Mouse (Mus musculus) embryonic facial prominence, embryonic 11.5 days (tissue): ENCODE measurements around the gene Pibf1. TPM values are rescaled to one million over a fixed set of nuclear protein-coding genes. Genes with fewer than 3 reads are reported as not detected.

ENCODE experiments used
- ATAC-seq: fragments of 200-750 bp; cut with Nextera tagmentation; replicated peaks from 2 replicates; pipeline ENCODE4 v1.8.0; 2017; ENCODE audit warnings: low read depth; ENCODE audit not compliant: insufficient number of reproducible peaks, low FRiP score, low TSS enrichment
- DNase-seq: peaks from one replicate; pipeline ENCODE4 v3.0.0-alpha.2; 2015; ENCODE audit warnings: low spot score
- H3K27ac ChIP-seq: fragments of 300-500 bp; sonication (generic); replicated peaks from 2 replicates; pipeline ENCODE4 v1.5.1; 2014; ENCODE audit warnings: mild to moderate bottlenecking, low read depth, low read length, control low read depth
- H3K27me3 ChIP-seq: fragments of 300-500 bp; sonication (generic); 2 replicates; pipeline ENCODE4 v1.6.1; 2014; ENCODE audit warnings: mild to moderate bottlenecking, low read length, moderate library complexity, mixed read lengths; ENCODE audit not compliant: control insufficient read depth, insufficient read depth
- H3K36me3 ChIP-seq: fragments of 300-500 bp; sonication (generic); replicated peaks from 2 replicates; pipeline ENCODE4 v1.6.1; 2014; ENCODE audit warnings: low read depth, mild to moderate bottlenecking, low read length, moderate library complexity, mixed read lengths; ENCODE audit not compliant: control insufficient read depth, insufficient read depth
- H3K4me1 ChIP-seq: fragments of 300-500 bp; sonication (generic); 2 replicates; pipeline ENCODE4 v1.6.1; 2014; ENCODE audit warnings: low read length, mixed read lengths; ENCODE audit not compliant: control insufficient read depth, insufficient read depth
- H3K4me2 ChIP-seq: fragments of 300-500 bp; sonication (generic); 2 replicates; pipeline ENCODE4 v1.6.1; 2014; ENCODE audit warnings: low read depth, mild to moderate bottlenecking, control low read depth, low read length, moderate library complexity
- H3K4me3 ChIP-seq: fragments of 300-500 bp; sonication (generic); 2 replicates; pipeline ENCODE4 v1.5.1; 2014; ENCODE audit warnings: low read depth, low read length, control low read depth
- H3K9ac ChIP-seq: fragments of 300-500 bp; sonication (generic); replicated peaks from 2 replicates; pipeline ENCODE4 v1.6.1; 2014; ENCODE audit warnings: mild to moderate bottlenecking, control low read depth, low read length
- H3K9me3 ChIP-seq: fragments of 300-500 bp; sonication (generic); replicated peaks from 2 replicates; pipeline ENCODE4 v1.6.1; 2016; ENCODE audit warnings: mild to moderate bottlenecking, low read length, inconsistent platforms, mixed read lengths; ENCODE audit not compliant: control insufficient read depth
- WGBS: fragments of 180-500 bp; shearing (Covaris S2); extraction: QIAGEN DNeasy Blood & Tissue Kit; methylation state at CpG from one replicate; pipeline ENCODE4 v1.1.7; 2014; 5-methylcytosine and 5-hydroxymethylcytosine counted together
- polyA plus RNA-seq: library from polyadenylated mRNA; unstranded; fragments of >200 nt; fragmentation: Nextera tagmentation; extraction: Ambion mirVana; gene quantifications from 2 replicates; pipeline ENCODE4 v1.2.1, GENCODE M21; 2014

The Pibf1 gene
- polyA plus RNA-seq, 1 experiment from 2014 or later: 28.1 TPM

GRCm38 (mm10) chr14:99278763-99279486 is 179.7 kb downstream of the Pibf1 start:
- H3K4me1 ChIP-seq: no peaks in the 10 kb centered on the region
- no peak overlapping the region for H3K4me2 ChIP-seq
- H3K9ac ChIP-seq: no peak overlapping the region
- H3K27ac ChIP-seq: no peak overlapping the region
- H3K36me3 ChIP-seq: no peaks in the 10 kb centered on the region
- DNase-seq (no peak), ATAC-seq (no peak)
- no peaks in the 10 kb centered on the region for H3K9me3 ChIP-seq
- 55% methylated on average over 12 of the region's 12 CpGs for WGBS
- no peak overlapping the region for H3K4me3 ChIP-seq
- H3K27me3 ChIP-seq: no peaks in the 10 kb centered on the region

- no peak for ATAC-seq
- no peaks in the 10 kb centered on the region for H3K9me3 ChIP-seq
- 79% methylated on average over 5 of the region's 5 CpGs for WGBS
These were observed 181.2 kb downstream of the Pibf1 start for GRCm38 (mm10) chr14:99280399-99280798.

GRCm38 (mm10) chr14:99280825-99281433 is 181.7 kb downstream of the Pibf1 start:
- no peak overlapping the region for H3K27ac ChIP-seq
- H3K36me3 ChIP-seq: no peaks in the 10 kb centered on the region
- no peak for ATAC-seq
- no peak overlapping the region for H3K4me2 ChIP-seq
- H3K9ac ChIP-seq: no peak overlapping the region
- no peaks in the 10 kb centered on the region for H3K4me1 ChIP-seq
- 88% methylated on average over 5 of the region's 5 CpGs for WGBS
- H3K9me3 ChIP-seq: no peaks in the 10 kb centered on the region
- no peak for DNase-seq
- H3K27me3 ChIP-seq: no peaks in the 10 kb centered on the region
- no peak overlapping the region for H3K4me3 ChIP-seq

More at GRCm38 (mm10) chr14:99280399-99280798, 181.2 kb downstream of the Pibf1 start:
- no peak for DNase-seq
- Histone ChIP-seq H3K36me3 (no peaks in the 10 kb centered on the region), H3K9ac (no peak overlapping the region), H3K4me3 (no peak overlapping the region), H3K27me3 (no peaks in the 10 kb centered on the region), H3K4me2 (no peak overlapping the region), H3K27ac (no peak overlapping the region), H3K4me1 (no peaks in the 10 kb centered on the region)

- ATAC-seq (no peak), DNase-seq (no peak)
- Histone ChIP-seq H3K9ac (no peak overlapping the region), H3K9me3 (no peaks in the 10 kb centered on the region), H3K4me1 (no peaks in the 10 kb centered on the region), H3K4me2 (no peak overlapping the region), H3K36me3 (no peaks in the 10 kb centered on the region), H3K27me3 (no peaks in the 10 kb centered on the region), H3K4me3 (no peak overlapping the region), H3K27ac (no peak overlapping the region)
- 91% methylated on average over 3 of the region's 4 CpGs for WGBS
These were observed 186.3 kb downstream of the Pibf1 start for GRCm38 (mm10) chr14:99285486-99285885.

- Histone ChIP-seq H3K9me3 (no peaks in the 10 kb centered on the region), H3K27ac (no peak overlapping the region), H3K9ac (no peak overlapping the region), H3K27me3 (no peaks in the 10 kb centered on the region), H3K4me1 (no peaks in the 10 kb centered on the region), H3K36me3 (no peaks in the 10 kb centered on the region), H3K4me3 (no peak overlapping the region), H3K4me2 (no peak overlapping the region)
- 94% methylated on average over 5 of the region's 5 CpGs for WGBS
- DNase-seq (no peak), ATAC-seq (no peak)
These were observed 193.0 kb downstream of the Pibf1 start for GRCm38 (mm10) chr14:99292176-99292575.

GRCm38 (mm10) chr14:99294424-99294823 is 195.2 kb downstream of the Pibf1 start:
- H3K27ac ChIP-seq: no peak overlapping the region
- 89% methylated on average over 8 of the region's 8 CpGs for WGBS
- DNase-seq: no peak
- no peak overlapping the region for H3K4me3 ChIP-seq
- no peaks in the 10 kb centered on the region for H3K9me3 ChIP-seq
- H3K9ac ChIP-seq: no peak overlapping the region
- peaks cover 3% of the 10 kb centered on the region for H3K27me3 ChIP-seq
- H3K4me2 ChIP-seq: no peak overlapping the region
- H3K4me1 ChIP-seq: 0 out of 2 replicates have a peak, but pooled peaks cover 3% of the 10 kb centered on the region
- H3K36me3 ChIP-seq: no peaks in the 10 kb centered on the region
- ATAC-seq: no peak

- no peaks in the 10 kb centered on the region for H3K9me3 ChIP-seq
- no peak overlapping the region for H3K9ac ChIP-seq
- DNase-seq (no peak), ATAC-seq (no peak)
- no peaks in the 10 kb centered on the region for H3K36me3 ChIP-seq
- H3K4me2 ChIP-seq: no peak overlapping the region
- 0 out of 2 replicates have a peak, but pooled peaks cover 3% of the 10 kb centered on the region for H3K4me1 ChIP-seq
- WGBS: 63% methylated on average over 15 of the region's 15 CpGs
- no peak overlapping the region for H3K4me3 ChIP-seq
- peaks cover 3% of the 10 kb centered on the region for H3K27me3 ChIP-seq
- H3K27ac ChIP-seq: no peak overlapping the region
These were observed 196.6 kb downstream of the Pibf1 start for GRCm38 (mm10) chr14:99295606-99296341.
